29 mouse cellular contexts compared by ENCODE assay signal in genomic region chr6:108290978-108291377, GRCm38 (mm10).
"Had no signal": no experiment of that assay in that cellular context is flagged by ENCODE, and none has a peak within 500 bp of the region (broad histone marks: within the 10 kb centered on the region; RNA-seq: fewer than 3 reads in every experiment).

No protein-coding gene starts in this region.

- ATAC-seq: hindbrain, embryonic 16.5 days; inflammation-experienced regulatory T-cells, adult 6 months; intestine, embryonic 15.5 days; intestine, postnatal 0 days; liver, postnatal 0 days had no signal

- H3K9ac ChIP-seq: heart, embryonic 13.5 days; heart, embryonic 15.5 days; hindbrain, embryonic 12.5 days; hindbrain, embryonic 14.5 days; intestine, embryonic 15.5 days; kidney, embryonic 15.5 days; limb, embryonic 12.5 days; liver, embryonic 13.5 days; liver, embryonic 15.5 days; liver, postnatal 0 days had no signal

- H3K27me3 ChIP-seq: heart, embryonic 13.5 days; heart, embryonic 15.5 days; hindbrain, embryonic 12.5 days; intestine, embryonic 15.5 days; kidney, embryonic 15.5 days; limb, embryonic 12.5 days; liver, embryonic 13.5 days; liver, embryonic 15.5 days had no signal

- DNase-seq: gastrocnemius, adult 2 months; gastrocnemius, postnatal 10 days; gastrocnemius, postnatal 25 days; heart, adult 2 months; heart, postnatal 14 days; heart, postnatal 4 days; kidney, adult 18-20 months; kidney, postnatal 14 days; kidney, postnatal 4 days; liver; liver, embryonic 13.5 days; liver, postnatal 0 days had no signal

- H3K4me3 ChIP-seq: gastrocnemius, adult 2 months; heart, adult 2 months; heart, embryonic 13.5 days; heart, embryonic 15.5 days; hindbrain, embryonic 10.5 days; hindbrain, embryonic 12.5 days; intestine, embryonic 15.5 days; kidney, embryonic 15.5 days; layer of hippocampus, adult 2 months; left cerebral cortex, adult 2 months; limb, embryonic 10.5 days; limb, embryonic 12.5 days; liver, embryonic 13.5 days; liver, embryonic 15.5 days had no signal

- H3K27ac ChIP-seq: gastrocnemius, adult 2 months; heart, adult 2 months; heart, embryonic 13.5 days; heart, embryonic 15.5 days; hindbrain, embryonic 10.5 days; hindbrain, embryonic 12.5 days; hindbrain, embryonic 14.5 days; intestine, embryonic 15.5 days; kidney, embryonic 15.5 days; kidney, postnatal 0 days; layer of hippocampus, adult 2 months; left cerebral cortex, adult 2 months; limb, embryonic 10.5 days; limb, embryonic 12.5 days; liver, embryonic 13.5 days; liver, embryonic 15.5 days had no signal

- H3K4me2 ChIP-seq: heart, embryonic 11.5 days; heart, embryonic 13.5 days; heart, embryonic 15.5 days; hindbrain, embryonic 12.5 days; hindbrain, embryonic 14.5 days; intestine, embryonic 15.5 days; kidney, embryonic 15.5 days; limb, embryonic 12.5 days; liver, embryonic 13.5 days; liver, embryonic 15.5 days had no signal

- H3K4me1 ChIP-seq: hindbrain, embryonic 10.5 days; hindbrain, embryonic 12.5 days; intestine, embryonic 15.5 days; kidney, embryonic 15.5 days; limb, embryonic 10.5 days; liver, embryonic 13.5 days; liver, embryonic 15.5 days had no signal

- H3K9me3 ChIP-seq: heart, embryonic 13.5 days; heart, embryonic 15.5 days; hindbrain, embryonic 10.5 days; hindbrain, embryonic 12.5 days; intestine, embryonic 15.5 days; kidney, embryonic 15.5 days; limb, embryonic 10.5 days; limb, embryonic 12.5 days; liver, embryonic 13.5 days; liver, embryonic 15.5 days had no signal

- H3K36me3 ChIP-seq: heart, embryonic 15.5 days; hindbrain, embryonic 10.5 days; hindbrain, embryonic 12.5 days; intestine, embryonic 15.5 days; kidney, embryonic 15.5 days; limb, embryonic 10.5 days; limb, embryonic 12.5 days; liver, embryonic 13.5 days; liver, embryonic 15.5 days had no signal
